12 mouse cellular contexts compared by ENCODE assay signal in genomic region chr12:111423570-111424129, GRCm38 (mm10). TPM values are rescaled to one million over a fixed set of nuclear protein-coding genes. Genes with fewer than 3 reads are reported as not detected.
DNase-seq lines count a peak whose midpoint lies in the region; ATAC-seq and TF ChIP-seq lines count a peak whose summit lies in the region.
"Had no signal": no experiment of that assay in that cellular context is flagged by ENCODE, and none has a peak within 500 bp of the region (broad histone marks: within the 10 kb centered on the region; RNA-seq: fewer than 3 reads in every experiment).

No protein-coding gene starts in this region.

- no peak for TF ChIP-seq POLR2A in cerebellum, adult 2 months (IDR thresholded peaks at IDR 0.05; ENCODE audit: borderline replicate concordance, insufficient read depth, low read length)

- H3K36me3 ChIP-seq in heart, embryonic 13.5 days, result no peaks in the 10 kb centered on the region
- no peaks in the 10 kb centered on the region for H3K36me3 ChIP-seq in hindbrain, embryonic 13.5 days
- H3K36me3 ChIP-seq in midbrain, embryonic 15.5 days (replicated peaks), result no peaks in the 10 kb centered on the region

- no peak overlapping the region for H3K27ac ChIP-seq in heart, embryonic 13.5 days (replicated peaks)
- no peak overlapping the region for H3K27ac ChIP-seq in hindbrain, embryonic 13.5 days
- H3K27ac ChIP-seq in midbrain, embryonic 15.5 days, result no peak overlapping the region
- no peak overlapping the region for H3K27ac ChIP-seq in cerebellum, adult 2 months (ENCODE audit: insufficient read depth, low read length)
- H3K27ac ChIP-seq: liver, embryonic 15.5 days had no signal

- H3K9ac ChIP-seq in heart, embryonic 13.5 days, result peak overlapping the region; percentile 33; the same call in 1 of the 2 replicates
- H3K9ac ChIP-seq in hindbrain, embryonic 13.5 days, result peak overlapping the region; percentile 53; the same call in 1 of the 2 replicates
- no peak overlapping the region; the same call in 1 of the 2 replicates for H3K9ac ChIP-seq in midbrain, embryonic 15.5 days
- H3K9ac ChIP-seq: liver, embryonic 15.5 days had no signal

- peak overlapping the region; percentile 43 for H3K4me3 ChIP-seq in heart, embryonic 13.5 days
- H3K4me3 ChIP-seq in hindbrain, embryonic 13.5 days, result peak overlapping the region; percentile 35
- peak overlapping the region; percentile 24 for H3K4me3 ChIP-seq in midbrain, embryonic 15.5 days
- H3K4me3 ChIP-seq in cerebellum, adult 2 months (replicated peaks; ENCODE audit: insufficient read depth, low read depth, low read length), result no peak overlapping the region
- H3K4me3 ChIP-seq: liver, embryonic 15.5 days had no signal

- H3K4me1 ChIP-seq in heart, embryonic 13.5 days, result peaks cover 48% of the 10 kb centered on the region
- H3K4me1 ChIP-seq in hindbrain, embryonic 13.5 days (replicated peaks), result peaks cover 32% of the 10 kb centered on the region
- peaks cover 16% of the 10 kb centered on the region for H3K4me1 ChIP-seq in midbrain, embryonic 15.5 days
- no peaks in the 10 kb centered on the region for H3K4me1 ChIP-seq in cerebellum, adult 2 months (ENCODE audit: control insufficient read depth, insufficient read depth, low read length)

- peak overlapping the region; percentile 67 for H3K4me2 ChIP-seq in heart, embryonic 13.5 days
- peak overlapping the region; percentile 58 for H3K4me2 ChIP-seq in hindbrain, embryonic 13.5 days
- peak overlapping the region; percentile 48 for H3K4me2 ChIP-seq in midbrain, embryonic 15.5 days
- H3K4me2 ChIP-seq: liver, embryonic 15.5 days had no signal

- H3K9me3 ChIP-seq in heart, embryonic 13.5 days, result no peaks in the 10 kb centered on the region
- no peaks in the 10 kb centered on the region for H3K9me3 ChIP-seq in hindbrain, embryonic 13.5 days
- H3K9me3 ChIP-seq in midbrain, embryonic 15.5 days, result no peaks in the 10 kb centered on the region
- H3K9me3 ChIP-seq: liver, embryonic 15.5 days had no signal

- ATAC-seq in heart, embryonic 13.5 days (ENCODE audit: extremely low read depth, insufficient number of reproducible peaks, low FRiP score, low TSS enrichment), result no peak
- ATAC-seq in hindbrain, embryonic 13.5 days (ENCODE audit: low FRiP score), result no peak
- ATAC-seq in midbrain, embryonic 15.5 days (replicated peaks), result no peak

- TF ChIP-seq CTCF in cerebellum, adult 2 months (IDR thresholded peaks at IDR 0.05; ENCODE audit: borderline replicate concordance, insufficient read depth, low read depth, low read length), result no peak

- no peak for DNase-seq in heart, adult 18-20 months
- DNase-seq in R1 (ENCODE audit: low read depth, low spot score), result peak; percentile 39
- DNase-seq in layer of hippocampus, postnatal 14 days (ENCODE audit: low spot score in 2 of 2), result no peak
- no peak for DNase-seq in cerebellum, adult 2 months
- no peak for DNase-seq in right cerebral cortex, postnatal 25 days
- DNase-seq: cerebellum, adult 9-11 months had no signal

- H3K27me3 ChIP-seq in heart, embryonic 13.5 days (replicated peaks), result peaks cover 80% of the 10 kb centered on the region
- peaks cover 100% of the 10 kb centered on the region for H3K27me3 ChIP-seq in hindbrain, embryonic 13.5 days
- H3K27me3 ChIP-seq in midbrain, embryonic 15.5 days (replicated peaks), result peaks cover 65% of the 10 kb centered on the region
- no peaks in the 10 kb centered on the region for H3K27me3 ChIP-seq in cerebellum, adult 2 months (ENCODE audit: control insufficient read depth, insufficient read depth, low read length)

- WGBS in heart, embryonic 13.5 days, result 10% methylated on average over 43 of the region's 43 CpGs
- 2% methylated on average over 43 of the region's 43 CpGs for WGBS in hindbrain, embryonic 13.5 days
- 3% methylated on average over 43 of the region's 43 CpGs for WGBS in midbrain, embryonic 15.5 days
- 14% methylated on average over 43 of the region's 43 CpGs for WGBS in cerebellum, adult 2 months

RNA-seq across cellular contexts. Expression of gene Exoc3l4, which starts 6.8 kb away (rescaled TPM):
- 10.2 and 10.8 TPM in 2 replicates for polyA plus RNA-seq in heart, embryonic 13.5 days (2015; fragmentation: Nextera tagmentation; extraction: Ambion mirVana)
- 1 to 10 TPM; 3.2 to 4.1 TPM for total RNA-seq in heart, adult 18-20 months (2021)
- 2.0 and 2.1 TPM in 2 replicates for polyA plus RNA-seq in hindbrain, embryonic 13.5 days (2015; fragmentation: Nextera tagmentation; extraction: Ambion mirVana)
- 1.9 and 2.8 TPM in 2 replicates for polyA plus RNA-seq in midbrain, embryonic 15.5 days (2015; fragmentation: Nextera tagmentation; extraction: Ambion mirVana)
- 1 to 10 TPM; 1.2 to 2.3 TPM for total RNA-seq in layer of hippocampus, postnatal 14 days (2021)
- polyA plus RNA-seq in cerebellum, adult 2 months (2012; rRNA removed), result 6.5 and 10.0 TPM in 2 replicates

RNA-seq across cellular contexts. Expression of gene Lbhd2, which starts 17.0 kb away (rescaled TPM):
- polyA plus RNA-seq in heart, embryonic 13.5 days (2015; fragmentation: Nextera tagmentation; extraction: Ambion mirVana), result 0.53 and 0.55 TPM in 2 replicates
- not detected for total RNA-seq in heart, adult 18-20 months (2021)
- 0.26 and 0.52 TPM in 2 replicates for polyA plus RNA-seq in hindbrain, embryonic 13.5 days (2015; fragmentation: Nextera tagmentation; extraction: Ambion mirVana)
- 3.2 and 3.5 TPM in 2 replicates for polyA plus RNA-seq in midbrain, embryonic 15.5 days (2015; fragmentation: Nextera tagmentation; extraction: Ambion mirVana)
- 1 to 10 TPM in 1 of 2 experiments, under 1 TPM in 1; 0.62 to 1.8 TPM for total RNA-seq in layer of hippocampus, postnatal 14 days (2021)
- polyA plus RNA-seq in cerebellum, adult 2 months (2012; rRNA removed), result 1.5 and 2.5 TPM in 2 replicates
- total RNA-seq: adrenal gland, adult 18-20 months had no signal
- polyA plus RNA-seq: C2C12; liver, embryonic 15.5 days had no signal

RNA-seq across cellular contexts. Expression of gene Tnfaip2, which starts 18.6 kb away (rescaled TPM):
- 6.0 and 10.6 TPM in 2 replicates for polyA plus RNA-seq in heart, embryonic 13.5 days (2015; fragmentation: Nextera tagmentation; extraction: Ambion mirVana)
- 10 to 100 TPM; 45.1 to 52.6 TPM for total RNA-seq in heart, adult 18-20 months (2021)
- 1.6 and 1.8 TPM in 2 replicates for polyA plus RNA-seq in hindbrain, embryonic 13.5 days (2015; fragmentation: Nextera tagmentation; extraction: Ambion mirVana)
- polyA plus RNA-seq in midbrain, embryonic 15.5 days (2015; fragmentation: Nextera tagmentation; extraction: Ambion mirVana), result 0.38 and 1.3 TPM in 2 replicates
- 1 to 10 TPM in 1 of 2 experiments, under 1 TPM in 1; 0.55 to 1.2 TPM for total RNA-seq in layer of hippocampus, postnatal 14 days (2021)
- polyA plus RNA-seq in cerebellum, adult 2 months (2012; rRNA removed), result 0.87 and 1.2 TPM in 2 replicates

RNA-seq across cellular contexts. Expression of gene Cdc42bpb, which starts 46.1 kb away (rescaled TPM):
- polyA plus RNA-seq in heart, embryonic 13.5 days (2015; fragmentation: Nextera tagmentation; extraction: Ambion mirVana), result 22.8 and 26.2 TPM in 2 replicates
- total RNA-seq in heart, adult 18-20 months (2021), result 10 to 100 TPM; 52.7 to 57.6 TPM
- 35.0 and 36.5 TPM in 2 replicates for polyA plus RNA-seq in hindbrain, embryonic 13.5 days (2015; fragmentation: Nextera tagmentation; extraction: Ambion mirVana)
- polyA plus RNA-seq in midbrain, embryonic 15.5 days (2015; fragmentation: Nextera tagmentation; extraction: Ambion mirVana), result 44.7 and 44.9 TPM in 2 replicates
- 100 to 1,000 TPM; 117 to 125 TPM for total RNA-seq in layer of hippocampus, postnatal 14 days (2021)
- 176 and 177 TPM in 2 replicates for polyA plus RNA-seq in cerebellum, adult 2 months (2012; rRNA removed)
